Mouse (Mus musculus) heart, postnatal 0 days (tissue): ENCODE measurements around the gene Dtl.

Experiments
- CTCF ChIP-seq: IDR thresholded peaks from 2 replicates; pipeline ENCODE4 v1.5.1; 2016; ENCODE audit warnings: antibody characterized with exemption, control low read depth, low read depth
- EP300 ChIP-seq: IDR thresholded peaks from 2 replicates; pipeline ENCODE4 v1.6.1; 2016; ENCODE audit warnings: antibody characterized with exemption, low read depth

GRCm38 (mm10) chr1:191609578-191609977, 34.2 kb upstream of the Dtl start:
- TF ChIP-seq CTCF (no peak), EP300 (no peak)
